Mouse (Mus musculus) left cerebral cortex, postnatal 25 days (tissue): ENCODE results near the gene Sult2b1. TPM values are rescaled to one million over a fixed set of nuclear protein-coding genes. Genes with fewer than 3 reads are reported as not detected.

Experiments
- DNase-seq, 2 experiments: peaks; one replicate each; pipeline ENCODE4 v3.0.0; 2022; ENCODE audit warnings: low spot score in 2 of 2, mixed read lengths in 1 of 2
- intact Hi-C: fragments of 180-260 bp; cut with DNase I; formaldehyde crosslinking; loops from one replicate; pipeline ENCODE4 v1.15.1; 2025
- total RNA-seq, 2 experiments: library from RNA; stranded (reverse); gene quantifications; 2 replicates each; pipeline ENCODE4 v1.2.3; 2021

The Sult2b1 gene
- total RNA-seq: 10 to 100 TPM in 1 of 2 experiments, 1 to 10 TPM in 1; 8.6 to 12.4 TPM

DNA sequence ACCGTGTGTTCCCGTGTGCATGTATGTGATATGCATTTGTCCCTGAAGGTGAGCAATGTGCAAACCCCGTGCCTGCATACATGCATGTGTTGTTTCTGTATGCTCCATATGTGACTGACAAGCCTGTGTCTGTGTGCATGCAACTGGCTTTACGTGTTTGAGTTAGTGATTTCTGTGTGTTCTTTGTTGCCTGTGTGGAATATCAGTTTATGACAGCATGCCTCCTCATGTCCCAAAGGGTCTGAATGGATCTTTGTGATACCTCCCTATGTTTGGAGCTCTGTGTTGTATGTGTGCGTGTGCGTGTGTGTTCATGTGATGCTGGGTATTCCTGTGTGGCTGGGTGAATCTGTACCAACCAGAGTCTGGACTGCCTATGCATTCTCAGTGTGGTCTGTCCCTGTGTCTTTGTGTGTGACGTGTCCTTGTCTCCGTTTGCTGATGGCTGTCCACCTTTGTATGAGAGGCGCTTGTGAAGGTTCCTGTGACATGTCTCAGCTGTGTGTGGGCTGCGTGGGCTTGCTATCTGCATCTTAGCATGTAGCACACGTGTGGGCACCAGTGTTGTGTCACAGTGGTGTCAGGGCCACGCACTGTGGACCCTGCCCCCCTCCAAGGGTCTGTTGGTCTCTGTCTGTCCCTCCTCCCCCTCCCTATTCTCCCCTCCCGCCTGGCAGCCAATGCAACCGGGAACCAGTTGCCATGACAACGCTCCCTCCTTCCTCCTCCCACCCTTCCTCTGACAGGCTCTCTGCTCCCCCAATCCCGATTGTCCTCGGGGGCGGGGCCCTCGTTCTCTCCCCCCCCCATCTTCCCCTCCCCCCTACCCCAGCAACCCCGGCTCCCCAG, at the start of gene Sult2b1:
TSS of gene Sult2b1 (minus strand) at position 146 of the 849 bp plus-strand sequence.
- peak; percentile 96 to 97 for DNase-seq
- intact Hi-C loops: loop anchor here (1.0 to 2.0 kb wide), 2 partner anchors 16 to 42 kb away; no protein-coding TSS in a partner anchor

DNA sequence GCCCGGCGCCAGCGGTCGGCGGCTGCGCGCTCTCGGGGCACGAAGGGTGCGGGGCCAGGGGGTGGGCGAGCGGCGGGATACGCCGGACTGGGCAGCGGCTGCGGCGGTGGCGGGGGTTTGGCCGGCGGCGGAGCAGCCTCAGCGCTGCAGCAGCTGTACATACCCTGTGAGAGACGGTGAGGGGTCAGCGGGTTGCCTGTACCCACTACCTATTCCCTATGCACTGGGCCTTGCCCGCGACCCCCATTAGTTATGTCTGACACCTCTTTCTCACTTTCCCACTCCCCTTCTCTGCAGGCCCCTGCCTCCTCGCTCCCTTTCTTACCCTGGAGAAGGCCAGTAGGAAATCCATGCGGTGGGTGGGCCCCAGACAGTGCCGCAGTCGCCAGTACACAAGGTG, 49.5 kb upstream of the Sult2b1 start:
- intact Hi-C loops: no loop called here
- DNase-seq: no peak

DNA sequence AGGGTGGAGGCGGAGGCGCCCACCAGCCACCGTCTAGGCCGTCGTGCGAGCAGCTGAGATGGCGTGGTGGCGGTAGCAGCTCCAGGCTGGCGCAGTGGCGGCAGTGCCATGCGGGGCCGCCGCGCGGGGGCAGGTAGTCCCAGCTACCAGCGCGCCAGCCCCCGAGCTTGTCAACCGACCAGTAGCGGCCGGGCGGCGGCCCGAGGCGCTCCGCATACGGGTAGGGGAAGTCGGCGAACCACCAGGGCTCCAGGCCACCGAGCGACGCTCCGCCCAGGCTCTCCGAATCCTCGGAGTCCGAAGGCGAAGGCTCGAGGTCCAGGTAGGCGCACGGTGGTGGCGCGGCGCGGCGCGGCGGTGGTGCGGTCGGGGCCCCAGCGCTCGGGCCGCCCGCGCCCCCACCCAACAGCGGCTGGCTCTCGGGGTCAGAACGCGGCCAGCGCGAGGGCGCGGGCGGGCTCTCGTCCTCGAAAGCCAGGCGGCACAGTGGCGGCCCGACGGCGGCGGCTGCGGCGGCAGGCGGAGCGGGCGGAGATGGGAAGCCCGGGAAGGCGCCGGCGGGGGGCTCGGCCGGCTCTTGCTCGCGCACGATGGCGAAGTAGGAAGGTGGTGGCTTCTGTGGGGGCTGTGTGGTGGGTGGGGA, 48.8 kb upstream of the Sult2b1 start:
- no peak for DNase-seq
- intact Hi-C loops: no loop called here

DNA sequence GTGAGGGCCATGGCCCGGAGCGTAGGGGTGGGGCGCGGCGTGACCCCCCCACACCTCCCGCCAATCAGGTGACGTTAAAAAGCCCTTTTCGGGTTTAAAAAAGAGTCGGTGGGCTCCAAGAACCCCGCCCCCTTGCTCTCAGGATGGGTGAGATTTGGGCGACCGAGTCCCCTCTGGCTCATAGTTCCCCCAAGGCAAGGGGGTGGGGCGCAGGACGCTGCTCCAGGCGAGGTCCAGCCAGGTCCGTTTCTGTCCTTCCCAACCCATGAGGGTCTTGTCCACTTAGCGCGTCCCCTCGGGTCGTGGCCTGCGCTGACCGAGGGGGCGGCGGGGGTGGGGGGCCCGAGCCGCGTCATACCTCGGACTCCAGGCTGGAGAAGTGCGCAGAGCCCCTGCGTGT, 48.0 kb upstream of the Sult2b1 start:
- intact Hi-C loops: no loop called here
- DNase-seq: no peak

DNA sequence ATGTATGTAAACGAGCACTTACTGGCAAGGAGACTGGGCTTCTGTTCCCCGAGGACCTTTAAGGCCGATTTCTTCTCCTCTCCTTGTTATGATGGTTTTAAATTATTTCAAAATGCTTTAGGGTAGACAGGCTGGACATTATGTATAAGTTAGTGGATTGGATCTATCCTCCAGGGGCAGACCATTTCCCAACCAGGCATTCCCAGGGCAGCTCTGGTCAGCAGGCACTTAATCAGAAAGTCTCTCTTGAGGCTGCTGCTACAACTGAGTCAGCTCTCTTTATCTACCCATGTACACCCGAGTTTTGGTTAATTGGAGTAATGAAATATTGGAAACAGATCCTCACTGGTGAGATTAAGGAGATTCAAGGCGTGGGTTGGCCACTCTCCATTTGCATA, 46.7 kb upstream of the Sult2b1 start:
- intact Hi-C loops: no loop called here
- DNase-seq: no peak

DNA sequence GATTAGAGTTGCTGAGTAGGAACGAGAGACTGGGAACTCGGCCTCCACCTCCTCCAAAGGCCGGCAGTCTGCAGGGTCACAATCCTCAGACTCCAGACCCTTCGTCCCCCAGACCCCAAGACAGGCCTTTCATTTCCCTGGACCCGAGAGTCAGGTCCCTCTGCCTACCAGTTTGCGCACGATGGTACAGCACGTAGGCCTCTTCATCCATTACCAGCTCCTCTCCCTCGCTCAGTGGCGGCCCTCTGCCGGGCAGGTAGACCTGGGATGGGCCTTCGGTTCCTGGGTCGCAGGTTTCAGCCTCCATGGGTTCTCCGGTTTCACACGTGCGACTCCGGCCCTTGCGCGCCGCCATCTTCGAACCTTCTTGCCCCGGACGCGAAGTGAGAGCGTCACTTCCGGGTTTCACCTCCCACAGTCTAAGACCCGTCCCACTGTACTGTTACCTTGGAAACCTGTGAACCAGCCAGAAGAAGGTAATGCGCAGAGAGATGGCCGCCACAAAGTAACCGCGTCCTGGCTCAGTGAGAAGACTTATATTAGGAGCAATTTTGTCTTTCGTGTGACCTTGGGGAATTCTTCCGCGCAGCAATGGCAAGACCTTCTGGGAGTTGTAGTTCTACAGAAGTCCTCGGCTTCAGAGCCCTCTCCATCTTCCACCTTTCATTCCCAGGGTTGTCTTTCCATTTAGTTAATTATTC, 46.1 kb upstream of the Sult2b1 start, which contains the start of gene Grwd1:
TSS of gene Grwd1 (minus strand) at position 518 of the 701 bp plus-strand sequence.
- DNase-seq: peak; percentile 90 to 92
- intact Hi-C loops: no loop called here

DNA sequence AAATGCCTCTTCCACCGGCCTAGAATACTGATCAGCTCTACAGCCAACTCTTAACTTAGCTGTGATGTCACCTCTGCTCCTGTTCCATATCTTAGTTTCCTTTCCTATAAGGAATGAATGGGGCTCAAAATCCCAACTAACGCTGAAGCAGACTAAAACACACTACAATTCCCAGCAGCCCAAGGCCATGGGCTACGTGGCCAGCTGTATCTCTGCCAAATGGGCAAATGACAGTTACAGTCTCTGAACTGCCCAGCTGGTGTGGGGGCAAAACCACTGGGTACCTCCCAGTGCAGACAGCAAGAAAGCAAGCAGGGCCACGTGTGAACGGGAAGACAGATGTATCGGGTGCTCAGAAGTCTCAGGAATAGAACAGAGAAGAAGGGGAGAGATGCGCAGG, 42.2 kb upstream of the Sult2b1 start:
- intact Hi-C loops: no loop called here
- no peak for DNase-seq

DNA sequence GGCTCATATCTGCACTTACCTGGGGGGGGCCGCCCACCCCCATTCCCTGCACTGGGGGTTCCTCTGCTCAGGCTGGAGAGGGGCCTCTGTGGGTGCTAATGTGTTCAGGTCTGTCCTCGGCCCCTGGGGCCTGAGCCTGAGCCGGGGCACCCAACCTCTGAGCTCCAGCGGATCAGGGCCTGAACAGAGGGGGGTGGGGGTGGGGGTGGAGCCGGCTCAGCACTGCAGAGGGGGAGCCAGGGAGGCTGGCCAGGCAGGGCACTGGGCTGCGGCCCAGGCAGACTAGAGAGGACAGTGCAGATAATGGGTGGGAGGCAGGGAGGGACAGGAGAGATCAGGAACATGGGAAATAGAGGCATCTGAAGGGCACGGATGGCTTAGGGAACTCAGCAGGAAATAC, 40.1 kb upstream of the Sult2b1 start, which contains the start of gene Kcnj14:
TSS of gene Kcnj14 (minus strand) at position 185 of the 400 bp plus-strand sequence.
- DNase-seq: no peak
- intact Hi-C loops: no loop called here

DNA sequence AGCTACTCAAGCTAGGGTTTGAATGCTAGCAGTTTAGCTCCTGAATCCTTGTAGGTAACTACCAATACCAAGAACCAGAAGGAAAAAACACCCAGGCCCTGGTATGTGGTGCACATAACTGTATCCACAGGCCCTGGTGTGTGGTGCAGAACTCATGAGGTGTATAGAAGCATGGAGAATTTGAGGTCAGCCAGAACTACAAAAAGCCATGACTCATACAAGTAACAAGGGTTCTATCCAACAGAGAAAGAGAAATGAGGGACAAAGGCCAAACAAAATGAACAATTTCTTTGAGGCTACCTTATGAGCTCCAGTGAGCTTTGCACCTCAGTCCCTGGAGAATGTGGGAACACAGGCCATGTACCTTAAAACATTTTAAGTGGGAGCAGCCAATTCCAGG, 36.4 kb upstream of the Sult2b1 start:
- intact Hi-C loops: no loop called here
- no peak for DNase-seq

DNA sequence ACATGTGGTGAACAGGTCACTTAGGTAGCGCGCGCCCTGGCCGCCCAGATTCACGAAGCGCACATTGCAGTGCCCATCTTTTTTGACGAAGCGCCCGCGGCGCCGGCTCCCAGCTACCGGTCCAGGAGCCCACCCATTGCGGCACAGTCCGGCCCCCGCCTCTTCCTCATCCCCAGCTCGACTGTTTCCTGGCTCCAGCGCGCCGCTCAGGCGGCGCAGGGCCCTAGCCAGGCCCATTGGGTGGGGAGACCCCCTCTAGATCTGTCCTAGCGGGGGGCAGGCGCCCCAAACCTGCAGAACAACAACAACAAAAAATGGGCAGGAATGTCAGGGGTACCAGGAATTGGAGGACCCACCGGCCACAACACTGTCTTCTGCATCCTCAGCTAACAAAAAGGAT, 35.4 kb upstream of the Sult2b1 start:
- intact Hi-C loops: no loop called here
- no peak for DNase-seq

DNA sequence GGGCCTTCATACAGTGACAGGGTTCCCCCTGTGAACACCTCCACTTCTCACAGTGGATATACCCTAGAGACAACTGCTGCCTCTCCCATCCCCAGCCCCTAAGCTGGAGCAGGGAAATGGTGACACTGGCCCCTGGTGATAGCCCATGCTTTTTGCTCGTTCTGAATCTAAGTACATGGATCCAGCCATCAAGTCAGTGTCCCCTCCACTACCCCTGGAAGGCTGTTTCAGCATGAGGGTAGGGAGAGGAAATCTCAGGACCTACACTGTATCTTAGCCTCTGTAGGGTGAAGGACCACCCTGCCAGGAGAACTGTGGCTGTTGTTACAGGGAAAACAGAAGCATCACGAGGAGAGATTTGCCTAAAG, 31.5 kb upstream of the Sult2b1 start:
- intact Hi-C loops: no loop called here
- DNase-seq: no peak

DNA sequence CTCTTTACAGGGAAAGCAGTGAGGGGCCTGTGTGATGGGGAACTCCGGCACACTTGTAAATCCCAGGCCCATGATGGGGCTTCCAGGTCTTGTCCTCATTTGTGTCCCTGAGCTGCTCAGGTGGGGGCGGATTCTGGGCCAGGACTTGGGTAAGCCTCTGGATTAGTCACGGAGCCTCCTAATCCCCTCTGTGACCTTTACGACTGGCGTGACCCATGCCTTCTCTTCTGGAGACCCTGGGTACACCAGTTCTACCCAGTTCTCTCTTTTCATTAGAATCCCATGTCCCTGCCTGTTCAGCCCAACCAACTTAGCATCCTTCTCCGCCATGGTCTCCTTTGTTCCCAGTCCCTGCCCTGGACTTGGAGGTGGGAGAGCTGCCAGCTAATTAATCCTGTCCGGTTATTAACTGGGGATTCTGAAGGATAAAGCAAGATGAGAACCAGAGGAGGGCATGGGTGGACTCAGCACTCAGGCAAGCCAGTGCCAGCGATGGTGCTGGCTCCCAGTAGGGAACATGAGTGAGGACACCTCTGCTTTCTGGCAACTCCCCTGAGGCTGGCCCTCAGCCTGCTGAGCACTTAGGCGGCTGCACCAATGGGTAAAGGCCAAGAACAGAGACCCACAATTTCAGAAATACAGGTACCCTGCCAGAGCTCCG, 31.0 kb upstream of the Sult2b1 start:
- intact Hi-C loops: no loop called here
- DNase-seq: no peak

DNA sequence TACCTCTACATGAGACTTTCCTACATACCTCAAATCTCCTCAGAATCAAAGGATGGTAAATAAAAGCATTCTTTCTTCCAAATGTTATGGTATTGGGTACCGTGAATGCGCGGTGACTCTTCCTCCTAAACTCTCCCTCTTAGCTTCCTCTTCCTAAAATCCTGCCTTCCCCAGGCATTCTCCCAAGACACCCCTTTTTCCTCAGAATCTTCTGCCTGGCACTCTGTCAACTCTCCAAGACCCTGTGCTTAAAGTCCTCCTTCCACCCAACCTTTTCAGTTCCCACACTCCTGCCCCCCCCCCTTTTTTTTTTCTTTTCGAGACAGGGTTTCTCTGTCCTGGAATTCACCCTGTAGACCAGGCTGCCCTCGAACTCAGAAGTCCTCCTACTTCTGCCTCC, 30.4 kb upstream of the Sult2b1 start:
- intact Hi-C loops: no loop called here
- DNase-seq: no peak

DNA sequence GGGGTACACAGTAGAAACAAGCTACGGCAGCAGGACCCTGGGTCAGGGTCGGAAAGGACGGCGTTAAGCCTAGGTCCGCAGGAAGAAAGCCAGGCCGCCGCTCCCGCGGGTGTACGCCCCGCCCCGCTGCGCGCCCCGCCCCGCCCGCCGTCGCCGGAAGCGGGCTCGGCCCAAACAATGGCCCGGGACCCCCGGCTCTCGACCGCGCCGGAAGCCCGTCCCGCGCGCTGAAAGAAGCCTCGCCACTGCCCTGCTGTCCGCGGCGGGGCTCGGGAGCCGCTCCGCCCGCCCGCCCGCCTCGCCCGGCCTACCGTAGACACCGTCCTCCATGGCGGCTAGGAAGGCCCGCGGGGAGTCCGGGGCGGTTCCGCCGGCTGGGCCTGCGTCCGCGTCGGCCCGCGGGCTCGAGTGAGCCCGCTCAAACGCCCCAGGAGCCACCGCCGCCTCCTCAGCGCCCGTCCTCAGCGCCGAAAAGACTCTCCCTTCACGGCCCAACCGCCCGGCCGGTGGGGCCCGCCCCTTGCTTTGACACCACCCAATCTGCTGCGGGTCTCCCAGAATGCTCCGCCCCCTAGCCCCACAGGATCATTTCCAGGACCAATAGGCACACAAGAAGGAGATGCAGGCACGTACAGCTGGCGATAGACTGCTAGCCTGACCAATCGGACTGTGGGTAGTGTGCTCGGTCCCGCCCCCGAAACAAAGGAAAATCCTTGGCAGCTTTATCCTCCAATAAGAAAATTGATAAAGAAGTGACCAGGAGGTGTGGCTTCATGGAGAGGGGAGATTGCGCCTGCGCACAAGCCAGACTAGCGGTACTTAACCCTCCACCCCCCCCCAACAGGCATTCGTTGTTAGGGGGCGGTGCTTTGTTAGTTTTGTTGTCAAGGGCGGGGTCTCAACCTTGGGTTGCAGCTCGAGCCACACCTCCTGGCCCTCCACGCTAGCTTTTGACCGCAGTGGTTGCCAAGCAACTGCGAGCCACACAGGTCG, 29.6 kb upstream of the Sult2b1 start, which contains the start of gene Cyth2:
TSS of gene Cyth2 (minus strand) at position 795 of the 993 bp plus-strand sequence.
- peak; percentile 99 to 100 for DNase-seq
- intact Hi-C loops: no loop called here

DNA sequence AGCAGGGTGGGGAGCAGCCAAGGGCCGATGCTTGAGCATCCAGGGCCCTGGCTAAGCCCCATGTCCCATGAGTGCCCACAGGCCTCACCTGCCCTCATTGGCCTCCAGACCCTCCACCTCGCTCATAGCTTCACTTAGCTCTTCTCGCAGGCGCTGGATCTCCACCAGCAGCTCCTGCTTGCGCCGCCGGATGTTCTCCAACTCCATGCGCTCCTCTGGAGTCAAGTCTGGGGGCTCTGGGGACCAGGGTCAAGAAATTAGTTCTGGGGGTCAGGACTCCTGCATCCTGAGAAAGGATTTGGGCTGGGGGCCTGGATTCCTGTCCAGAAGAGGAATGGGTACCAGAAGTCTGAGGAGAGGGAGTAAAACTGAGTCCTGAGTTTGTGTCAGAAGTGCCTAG, 28.5 kb upstream of the Sult2b1 start:
- no peak for DNase-seq

DNA sequence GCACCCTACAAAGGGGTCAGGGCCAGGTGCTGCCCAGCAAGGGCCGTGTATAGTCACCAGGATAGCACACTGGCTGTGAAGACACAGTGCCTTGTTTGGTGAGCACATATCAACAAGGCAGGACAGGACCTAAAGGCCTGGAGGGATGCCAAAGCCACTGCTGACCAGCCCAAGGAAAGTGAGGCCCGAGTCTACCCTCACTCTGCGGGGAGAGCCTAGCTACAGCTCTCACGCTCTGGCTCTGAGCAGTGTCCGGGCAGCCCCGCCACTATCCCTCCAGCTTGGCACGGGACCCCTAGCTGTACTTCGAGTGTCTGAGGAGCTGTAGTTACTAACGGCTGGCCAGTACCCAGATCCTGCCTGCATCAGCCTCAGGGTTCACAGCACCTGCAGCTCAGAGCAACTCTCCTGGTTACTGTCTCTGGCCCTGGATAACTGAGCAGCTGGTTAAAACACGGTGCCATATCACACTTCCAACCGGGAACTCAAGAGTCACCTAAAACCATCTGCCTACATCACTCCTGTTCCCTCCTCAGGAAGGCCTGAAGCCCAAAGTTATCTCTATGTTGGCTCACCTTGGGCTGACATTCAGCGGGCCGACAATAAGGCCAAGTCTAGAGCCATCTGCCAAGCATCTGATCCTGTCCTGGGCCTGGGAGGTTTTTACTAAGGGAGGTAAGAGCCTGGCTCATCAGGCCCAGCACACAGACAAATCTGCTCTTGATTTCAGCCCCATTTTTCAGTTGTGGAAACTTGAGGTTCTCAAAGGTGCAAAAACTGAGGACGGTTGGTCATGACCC, 25.0 kb upstream of the Sult2b1 start:
- intact Hi-C loops: no loop called here

More for the DNA sequence above, 28.5 kb upstream of the Sult2b1 start:
- intact Hi-C loops: no loop called here

DNA sequence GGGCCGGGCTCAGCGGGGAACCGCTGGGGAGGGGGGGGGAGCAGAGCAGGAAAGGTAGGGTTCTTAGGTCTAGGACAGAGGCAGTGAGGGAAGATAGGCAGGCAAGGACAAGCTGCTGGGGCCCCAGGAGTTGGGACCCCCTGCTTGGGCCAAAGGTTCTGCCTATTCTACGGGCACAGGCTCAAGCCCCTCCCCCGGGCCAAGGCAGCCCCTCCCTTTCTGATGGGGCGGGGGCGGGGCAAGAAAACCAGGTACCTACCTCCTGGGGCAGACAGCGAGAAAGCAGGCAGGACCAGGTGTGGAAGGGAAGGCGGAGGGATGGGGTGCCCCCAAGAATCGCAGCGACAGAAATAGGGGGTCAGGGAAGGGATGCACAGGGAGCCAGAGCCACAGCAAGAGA, 24.0 kb upstream of the Sult2b1 start:
- no peak for DNase-seq
- intact Hi-C loops: no loop called here

More for the DNA sequence above, 25.0 kb upstream of the Sult2b1 start:
- no peak for DNase-seq

DNA sequence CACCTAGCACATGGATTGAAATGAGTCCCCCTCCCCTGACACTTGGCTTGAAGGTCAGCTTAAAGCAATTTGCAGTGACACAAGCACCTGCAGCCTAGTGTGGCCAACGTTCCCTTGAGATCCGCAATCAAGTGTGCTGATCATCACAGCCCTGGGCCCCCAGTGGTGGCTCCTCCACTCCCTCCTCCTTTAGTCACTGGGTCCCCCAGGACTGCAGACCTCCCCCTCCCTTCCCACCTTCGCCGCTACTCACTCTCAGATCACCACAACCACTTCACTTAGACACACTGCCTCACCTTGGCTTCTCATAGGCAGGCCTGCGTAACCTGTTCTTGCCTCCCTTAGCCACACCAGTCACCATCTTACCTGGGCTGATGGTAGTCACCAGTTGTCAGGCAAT, 21.5 kb upstream of the Sult2b1 start:
- DNase-seq: no peak
- intact Hi-C loops: no loop called here
